Mouse (Mus musculus) left cerebral cortex, adult 9 months (tissue): Measurements from ENCODE around the gene Endou.

Experiments
- DNase-seq, 2 experiments: peaks; one replicate each; pipeline ENCODE4 v3.0.0; 2022; ENCODE audit warnings: low spot score in 2 of 2

Endou gene

DNA sequence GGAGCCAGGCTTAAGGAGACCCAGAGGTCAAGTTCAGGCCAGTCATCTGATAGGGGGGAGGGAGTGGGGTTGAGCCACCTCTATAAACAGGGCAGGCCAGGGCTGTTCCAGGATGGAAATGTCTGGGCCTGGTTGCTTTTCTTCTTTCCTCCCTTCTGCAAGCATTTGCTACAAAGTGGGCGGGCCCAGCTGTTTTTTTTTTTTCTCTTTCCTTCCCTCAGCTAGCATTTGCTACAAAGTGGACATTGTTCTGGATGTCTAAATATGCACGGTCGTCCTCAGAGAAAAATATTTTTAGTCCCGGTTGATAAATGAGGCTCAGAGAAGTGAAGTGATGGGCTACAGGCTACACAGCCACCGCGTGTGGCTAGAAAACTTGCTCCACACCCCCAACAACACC is 23.3 kb upstream of the Endou start:
- no peak for DNase-seq

DNA sequence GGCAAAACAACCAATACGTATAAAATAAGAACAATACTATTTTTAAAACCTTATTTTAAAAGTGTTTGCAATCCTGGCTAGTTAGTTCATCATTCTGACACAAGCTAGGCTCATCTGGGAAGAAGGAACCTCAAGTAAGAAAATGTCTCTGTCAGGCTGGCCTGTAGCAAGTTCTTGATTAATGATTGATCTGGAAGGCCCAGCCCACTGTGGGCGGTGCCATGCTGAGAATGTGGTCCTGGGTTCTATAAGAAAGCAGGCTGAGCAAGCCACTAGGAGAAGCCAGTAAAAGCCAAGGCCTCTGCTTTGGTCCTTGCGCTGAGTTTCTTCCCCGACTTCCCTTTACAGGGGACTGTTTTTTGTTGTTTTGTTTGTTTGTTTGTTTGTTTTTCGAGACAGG is 21.4 kb upstream of the Endou start:
- no peak for DNase-seq

DNA sequence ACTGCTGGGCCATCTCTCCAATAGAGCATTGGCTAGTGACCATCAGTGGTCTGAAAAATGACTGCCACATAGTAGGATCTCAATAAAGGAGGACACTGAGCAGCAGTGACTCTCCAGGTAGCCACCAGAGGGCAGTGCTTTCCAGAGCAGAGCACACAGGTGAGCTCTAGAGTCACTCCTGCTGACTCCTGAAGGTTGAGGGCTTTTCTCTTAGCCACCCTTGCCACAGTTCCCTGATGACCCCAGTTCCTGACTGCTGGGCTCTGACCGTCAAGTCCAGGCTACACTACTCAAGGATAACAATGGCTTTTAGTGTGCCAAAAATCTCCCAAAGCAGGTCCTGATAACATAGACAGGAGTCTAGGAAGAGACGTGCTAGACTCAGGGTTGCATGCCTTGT is 20.5 kb upstream of the Endou start:
- no peak for DNase-seq

DNA sequence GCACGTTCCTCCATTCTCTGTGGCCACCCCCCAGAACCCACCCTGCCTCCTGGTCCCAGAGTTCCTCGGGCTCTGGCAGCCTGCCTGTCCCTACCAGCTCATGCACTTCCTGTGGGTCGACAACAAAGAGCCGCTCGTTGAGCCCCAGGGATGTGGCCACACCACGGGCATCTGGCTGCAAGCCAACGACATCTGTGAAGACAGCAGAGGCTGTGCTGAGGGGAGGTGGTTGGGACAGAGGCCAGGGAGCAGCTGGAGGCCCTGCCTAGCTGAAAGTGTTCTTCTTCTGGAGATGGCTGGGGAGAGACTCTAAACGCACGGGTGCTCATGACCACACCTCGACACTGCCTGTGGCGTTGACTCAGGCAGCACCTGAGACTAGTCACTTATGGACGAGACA is 19.6 kb upstream of the Endou start:
- peak; percentile 67 to 82 for DNase-seq

DNA sequence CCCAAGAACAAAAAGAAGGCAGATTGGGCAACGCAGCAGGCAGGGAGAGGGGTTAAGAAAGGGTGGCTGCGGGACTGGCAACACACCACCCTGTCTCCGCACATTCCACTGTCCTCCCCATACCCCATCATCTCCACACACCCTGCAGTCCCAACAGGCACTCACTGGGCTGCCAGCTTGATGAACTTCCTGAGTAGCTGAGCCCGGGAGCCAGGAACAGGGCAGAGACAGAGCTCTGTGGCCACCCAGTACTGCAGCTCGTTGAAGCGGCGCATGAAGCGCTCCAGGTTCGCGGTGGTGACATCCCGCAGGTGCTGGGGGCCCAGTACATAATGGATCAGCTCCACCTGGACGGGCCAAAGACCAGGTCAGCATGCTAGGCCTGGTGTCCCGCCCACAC is 18.7 kb upstream of the Endou start:
- DNase-seq = no peak

DNA sequence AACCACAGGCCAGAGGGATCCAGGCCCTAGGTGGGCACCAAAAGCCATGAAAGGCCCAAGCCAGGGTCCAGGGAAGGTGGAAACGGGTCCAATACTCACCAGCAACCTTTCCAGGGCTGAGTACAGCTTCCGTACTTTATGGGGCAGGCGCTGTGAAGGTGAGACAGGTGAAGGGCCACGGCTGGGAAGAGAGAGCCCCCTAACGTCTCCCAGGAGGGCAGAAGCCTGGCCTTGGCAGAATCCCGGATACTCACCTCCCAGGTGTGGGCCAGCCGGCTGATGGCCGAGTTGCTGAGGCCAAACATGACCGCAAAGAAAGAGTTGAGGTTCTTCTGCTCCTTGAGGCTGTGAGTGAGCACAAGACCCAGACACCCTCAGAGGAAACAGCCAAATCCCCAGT is 18.3 kb upstream of the Endou start:
- no peak for DNase-seq

DNA sequence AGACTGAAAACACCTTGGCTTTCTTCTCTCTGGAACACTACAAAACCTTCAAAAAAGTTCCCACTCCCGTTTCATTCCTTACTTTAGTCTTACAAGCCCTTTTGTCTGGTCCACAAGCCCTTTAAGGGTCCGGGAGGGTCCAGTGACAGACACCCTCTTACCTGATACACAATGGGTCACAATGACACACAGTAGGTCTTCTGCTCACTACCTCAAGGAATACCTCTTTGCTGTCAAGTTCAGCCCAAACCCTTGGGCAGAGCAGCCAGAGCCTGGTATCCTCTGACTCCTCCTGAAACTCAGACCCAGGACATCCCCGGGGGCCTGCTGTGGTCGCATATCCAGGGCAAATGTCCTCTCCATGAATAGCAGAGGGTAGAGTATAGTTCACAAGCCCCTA is 17.8 kb upstream of the Endou start:
- no peak for DNase-seq

DNA sequence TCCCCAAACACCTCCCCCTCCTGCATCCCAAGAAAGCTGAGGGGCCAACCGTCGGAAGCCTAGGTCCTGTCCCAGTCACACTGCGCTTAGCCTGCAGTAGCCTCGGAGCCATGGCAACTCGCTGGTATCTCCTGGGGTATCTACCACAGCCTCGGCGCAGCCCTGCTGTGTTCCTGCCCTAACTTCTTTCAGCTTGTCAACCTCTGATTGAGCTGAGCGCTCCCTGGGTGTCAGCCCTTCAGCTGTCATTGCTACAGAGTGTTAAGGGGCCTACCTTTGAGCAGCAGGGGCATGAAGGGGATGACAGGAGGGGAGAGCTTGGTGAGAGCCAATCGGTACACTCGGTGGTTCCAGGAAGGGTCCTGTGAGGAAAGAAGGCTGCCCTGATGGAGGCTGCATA is 17.2 kb upstream of the Endou start:
- no peak for DNase-seq

DNA sequence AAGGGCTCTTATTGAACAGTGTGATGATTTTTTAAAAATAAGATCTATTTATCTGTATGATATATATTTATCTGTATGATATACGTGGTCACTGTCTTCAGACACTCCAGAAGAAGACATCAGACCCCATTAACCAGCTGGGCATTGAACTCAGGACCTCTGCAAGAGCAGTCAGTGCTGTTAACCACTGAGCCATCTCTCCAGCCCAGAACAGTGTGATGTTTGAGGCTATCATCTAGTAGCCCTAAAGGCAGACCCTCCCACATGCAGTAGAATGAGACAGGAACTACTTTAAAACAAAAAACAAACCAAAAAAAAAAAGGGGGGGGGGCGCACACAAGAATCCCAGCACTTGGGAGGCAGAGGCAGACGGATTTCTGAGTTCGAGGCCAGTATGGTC is 16.3 kb upstream of the Endou start:
- no peak for DNase-seq

DNA sequence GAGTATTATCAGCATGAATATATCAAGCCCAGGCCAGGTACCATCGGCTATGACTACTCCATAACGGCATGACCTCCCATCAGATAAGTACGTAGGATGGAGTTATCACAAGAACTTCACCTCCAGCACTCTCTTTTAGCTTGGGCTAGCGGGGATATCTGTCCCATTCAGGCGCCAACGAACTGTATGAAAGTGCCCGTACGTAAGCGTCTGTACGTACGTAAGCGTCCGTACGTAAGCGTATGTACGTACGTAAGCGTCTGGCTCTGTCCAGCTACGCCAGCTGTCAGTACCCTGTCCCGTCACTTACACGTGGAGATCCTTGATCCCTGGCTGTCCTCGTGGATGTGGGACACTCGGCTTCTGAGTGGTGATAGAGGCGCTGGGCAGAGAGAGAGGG is 15.6 kb upstream of the Endou start:
- no peak for DNase-seq

DNA sequence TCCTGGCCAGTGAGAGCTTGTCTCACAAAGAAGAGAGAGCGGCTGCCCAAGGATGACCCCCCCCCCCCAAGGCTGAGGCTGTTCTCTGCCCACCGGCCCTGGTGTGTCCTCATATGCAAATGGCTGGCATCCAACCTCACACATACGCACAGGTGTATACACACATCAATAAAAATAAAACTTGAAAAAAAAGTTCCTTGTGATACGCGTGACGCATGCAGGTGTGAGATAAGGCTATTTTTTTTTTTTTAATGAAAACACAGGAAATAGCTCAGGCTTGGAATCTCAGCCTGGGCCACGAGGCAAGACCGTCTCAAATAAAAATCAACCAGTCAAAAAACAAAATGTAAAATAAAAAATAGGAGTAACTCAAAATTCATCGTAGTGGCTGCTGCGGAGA is 15.1 kb upstream of the Endou start:
- DNase-seq = no peak

DNA sequence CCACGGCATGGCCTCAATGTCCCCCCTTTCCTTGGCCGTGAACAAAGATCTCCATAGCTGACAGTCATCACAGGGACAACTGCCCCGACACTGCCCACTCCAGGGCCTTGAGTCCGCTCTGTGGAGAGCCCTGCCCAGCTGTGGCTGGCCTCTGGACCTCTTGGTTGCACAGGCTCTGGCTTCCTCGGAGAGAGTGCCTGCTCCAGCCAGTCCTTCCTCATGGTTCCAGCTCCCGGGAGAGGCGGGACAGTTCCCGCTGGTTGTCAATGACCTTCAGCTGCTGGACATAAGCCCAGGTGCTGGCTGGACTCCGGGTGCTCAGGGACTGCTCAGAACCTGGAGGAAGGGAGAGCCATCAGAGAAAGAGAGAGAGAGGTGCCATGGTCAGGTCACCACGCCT is 14.2 kb upstream of the Endou start:
- DNase-seq = no peak

DNA sequence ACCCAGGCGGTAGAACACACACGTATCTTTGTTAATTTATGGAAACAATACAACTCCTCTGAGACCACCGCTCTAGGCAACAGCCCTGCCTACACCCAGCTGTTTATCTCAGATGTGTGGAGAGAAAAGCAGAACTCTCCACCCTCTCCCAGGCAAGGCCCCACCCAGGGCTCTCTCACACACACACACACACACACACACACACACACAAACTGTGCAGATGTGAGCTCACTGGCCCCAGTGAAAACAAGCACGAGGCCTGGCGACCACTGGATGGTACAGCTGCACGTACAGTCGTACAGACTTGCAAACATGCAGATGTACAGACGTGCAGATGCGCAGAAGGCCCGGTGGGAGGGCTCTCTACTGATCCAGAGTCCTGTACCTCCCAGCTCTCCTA is 13.8 kb upstream of the Endou start:
- DNase-seq = no peak

DNA sequence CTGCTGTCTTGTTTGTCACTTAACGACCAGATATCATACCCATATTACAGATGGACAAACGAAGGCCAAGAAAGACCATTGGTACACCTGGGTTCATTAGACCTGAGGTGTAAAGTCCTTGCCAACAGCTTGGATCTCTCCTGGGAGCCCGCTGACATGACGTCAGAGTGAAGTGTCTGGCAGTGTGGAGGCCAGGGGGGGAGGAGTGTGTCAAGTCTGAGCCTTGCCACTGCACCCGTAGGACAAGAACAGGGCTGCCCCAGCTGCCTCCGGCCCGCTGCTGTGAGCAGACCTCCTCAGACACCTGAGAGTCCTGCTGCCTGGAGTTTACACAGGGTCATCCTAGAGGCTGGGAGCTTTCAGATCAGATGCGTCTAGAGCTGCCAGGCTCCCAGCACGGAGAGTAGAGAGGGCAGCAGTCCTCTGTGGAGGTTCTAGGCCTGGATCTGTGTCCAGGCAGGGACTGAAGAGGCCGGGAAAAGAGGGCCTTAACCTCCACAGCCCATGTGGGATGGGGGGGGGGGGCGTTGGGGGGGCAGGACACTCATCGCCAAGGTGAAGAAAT is 12.9 kb upstream of the Endou start:
- no peak for DNase-seq

DNA sequence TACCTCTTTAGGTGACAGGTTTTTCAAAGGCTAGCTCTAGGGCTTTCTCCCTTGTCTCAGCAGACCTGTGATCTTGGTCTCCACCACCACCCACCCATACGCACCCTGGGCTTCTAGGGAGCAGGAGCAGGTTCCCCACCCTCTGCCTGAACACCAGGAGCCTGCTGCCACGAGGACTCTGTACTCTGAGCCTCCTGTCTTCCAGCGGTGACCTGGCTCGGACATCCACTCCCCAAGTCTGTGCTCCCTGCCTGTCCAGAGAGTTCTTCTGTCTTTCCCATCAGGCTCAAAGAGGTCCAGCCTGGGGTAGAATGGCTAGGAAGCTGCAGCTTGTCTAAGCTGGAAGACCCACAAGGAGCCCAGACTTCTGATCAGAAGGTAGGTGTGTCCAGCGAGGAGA is 12.1 kb upstream of the Endou start:
- DNase-seq = no peak

DNA sequence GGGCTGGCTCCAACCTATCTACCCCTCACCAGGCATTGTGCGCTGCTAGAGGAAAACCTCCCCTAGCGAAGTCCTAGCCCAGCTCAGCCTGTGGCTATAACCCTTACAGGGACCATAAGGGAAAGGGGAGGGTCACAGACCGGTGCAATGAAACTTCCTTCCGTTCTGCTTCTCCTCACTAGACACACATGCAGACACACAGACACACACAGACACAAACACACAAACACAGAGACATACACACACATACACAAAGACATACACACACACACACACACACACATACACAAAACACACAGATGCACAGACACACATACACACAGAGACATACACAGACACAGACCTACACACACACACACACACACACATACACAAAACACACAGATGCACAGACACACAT is 11.5 kb upstream of the Endou start:
- DNase-seq = no peak

DNA sequence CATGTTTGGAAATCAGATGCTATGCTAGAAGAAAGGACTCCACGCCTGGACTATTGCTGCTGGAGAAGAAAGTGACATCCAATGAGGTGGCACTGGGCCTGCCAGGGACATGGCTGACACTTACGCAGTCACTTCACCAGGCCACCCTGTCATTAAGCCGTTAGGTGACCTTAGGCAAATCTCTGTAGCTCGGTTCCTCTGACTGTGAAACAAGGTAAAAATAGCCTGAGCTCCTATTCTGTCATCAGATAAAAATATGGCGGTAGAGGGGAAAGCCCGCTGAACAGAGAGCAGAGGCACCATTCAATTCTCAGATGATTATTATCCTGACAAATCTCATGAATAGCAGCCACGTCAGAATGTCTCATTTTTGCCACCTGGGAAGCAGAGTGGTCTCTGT is 10.9 kb upstream of the Endou start:
- no peak for DNase-seq

DNA sequence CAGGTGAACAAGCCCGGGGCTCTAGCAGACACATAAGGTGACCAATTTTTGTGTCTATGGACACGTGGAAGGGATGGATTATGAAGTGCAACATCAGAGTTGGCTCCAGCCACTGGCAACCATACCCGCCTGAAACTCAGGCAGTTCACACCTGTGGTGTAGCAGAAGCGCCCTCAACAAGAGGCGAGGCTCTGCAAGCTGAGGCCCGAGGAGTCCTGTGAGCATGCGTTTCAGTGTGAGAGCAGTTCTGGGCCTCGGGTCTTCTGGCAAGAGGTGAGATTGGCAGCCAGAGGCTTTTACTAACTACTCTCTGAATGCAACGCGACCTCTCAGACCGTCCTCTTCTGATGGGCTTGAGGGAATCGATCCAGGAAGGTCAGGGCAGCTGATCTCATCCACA is 10.5 kb upstream of the Endou start:
- DNase-seq = no peak

DNA sequence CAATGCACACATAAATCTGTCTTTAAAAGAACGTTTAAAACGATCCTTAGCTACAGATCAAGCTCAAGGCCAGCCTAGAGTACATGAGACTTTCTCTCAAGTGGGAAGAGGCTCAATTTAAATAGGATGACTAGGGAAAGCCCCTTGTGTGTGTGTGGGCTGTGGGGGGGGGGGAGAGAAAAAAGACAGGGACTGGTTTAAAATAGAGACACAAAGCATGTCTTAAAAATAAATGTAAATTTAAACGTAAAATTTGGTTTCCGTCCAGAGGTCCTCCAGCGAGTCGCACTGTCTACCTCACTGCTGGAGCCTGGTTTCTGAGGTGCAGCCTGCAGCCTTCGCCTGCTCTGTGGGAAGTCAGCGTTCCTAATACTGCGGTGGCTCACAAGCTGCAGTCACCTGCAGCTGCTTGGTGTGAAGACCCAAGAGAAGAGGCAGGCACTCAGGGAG is 9.2 kb upstream of the Endou start:
- no peak for DNase-seq

DNA sequence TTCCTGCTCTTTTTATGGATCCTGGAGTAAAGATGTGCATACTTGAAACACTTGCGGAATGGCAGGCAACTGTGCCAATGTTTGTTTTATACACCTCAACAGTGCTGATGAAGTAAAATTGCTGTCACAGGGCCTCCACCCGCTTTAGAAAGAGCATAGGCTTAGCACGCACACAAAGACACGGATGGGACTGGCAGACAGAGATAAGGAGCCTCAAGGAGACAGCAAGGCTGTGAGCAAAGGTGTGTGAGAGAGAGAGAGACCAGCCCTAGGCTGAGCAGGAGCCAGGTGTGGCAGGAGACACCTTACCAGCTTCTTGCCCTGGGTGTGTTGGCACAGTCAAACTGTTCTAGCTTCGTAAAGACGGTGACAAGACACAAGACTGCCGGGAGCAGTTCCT is 7.8 kb upstream of the Endou start:
- no peak for DNase-seq

DNA sequence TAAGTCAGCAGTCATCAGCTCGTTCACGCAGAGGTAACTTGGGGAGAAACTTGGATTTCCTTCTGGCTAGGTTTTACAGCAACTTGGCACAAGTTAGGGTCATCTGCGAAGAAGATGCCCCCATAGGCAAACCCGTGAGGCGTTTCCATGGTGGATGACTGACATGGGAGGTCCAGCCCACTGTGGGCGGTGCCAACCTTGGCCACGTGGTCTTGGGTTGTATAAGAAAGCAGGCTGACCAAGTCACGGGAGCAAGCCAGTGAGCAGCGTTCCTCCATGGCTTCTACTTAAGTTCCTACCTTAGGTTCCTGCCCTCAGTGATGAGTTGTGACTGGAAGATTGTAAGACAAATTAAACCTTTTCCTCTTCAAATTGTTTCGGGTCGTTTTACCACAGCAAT is 849 bp upstream of the Endou start:
- no peak for DNase-seq

DNA sequence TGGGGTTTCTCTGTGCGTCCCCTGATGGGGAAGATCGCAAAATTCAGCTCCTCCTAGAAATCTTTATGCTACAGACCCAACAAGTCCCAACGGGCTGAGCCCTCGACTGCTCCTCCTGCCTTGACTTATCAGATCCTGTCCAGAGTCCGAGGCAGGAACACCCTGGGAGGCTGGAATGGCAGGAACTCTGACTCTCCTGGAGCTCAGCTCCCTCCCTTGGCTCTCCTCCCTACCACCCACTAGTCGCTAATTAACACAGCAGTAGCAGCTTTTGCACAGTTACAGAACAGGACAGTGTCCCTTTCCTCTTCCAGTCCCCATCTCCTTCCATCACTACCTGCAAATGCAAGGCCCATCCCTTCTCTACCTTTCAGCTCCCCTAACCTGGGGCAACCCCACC is 774 bp downstream of the Endou start:
- no peak for DNase-seq

DNA sequence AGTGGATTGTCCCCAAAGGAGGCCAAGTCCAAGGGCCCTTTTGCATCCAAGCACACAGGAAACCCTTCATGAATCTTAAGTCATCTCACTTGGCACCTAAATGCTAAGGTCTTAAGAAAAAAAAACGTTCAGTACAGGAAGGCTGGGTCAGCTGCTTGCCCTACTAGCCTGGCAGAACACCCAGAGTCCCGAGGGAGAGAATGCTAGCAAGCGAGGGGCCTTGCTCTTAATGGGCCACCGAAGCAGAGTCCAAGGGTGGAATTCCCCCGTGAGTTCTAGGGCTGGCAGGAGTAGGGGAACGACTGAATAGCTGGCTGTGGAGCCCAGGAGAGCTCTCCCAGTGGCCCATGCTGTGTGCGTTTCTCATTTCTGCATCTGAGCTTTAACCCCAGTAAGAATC is 2.3 kb downstream of the Endou start:
- DNase-seq = peak; percentile 25 to 46

DNA sequence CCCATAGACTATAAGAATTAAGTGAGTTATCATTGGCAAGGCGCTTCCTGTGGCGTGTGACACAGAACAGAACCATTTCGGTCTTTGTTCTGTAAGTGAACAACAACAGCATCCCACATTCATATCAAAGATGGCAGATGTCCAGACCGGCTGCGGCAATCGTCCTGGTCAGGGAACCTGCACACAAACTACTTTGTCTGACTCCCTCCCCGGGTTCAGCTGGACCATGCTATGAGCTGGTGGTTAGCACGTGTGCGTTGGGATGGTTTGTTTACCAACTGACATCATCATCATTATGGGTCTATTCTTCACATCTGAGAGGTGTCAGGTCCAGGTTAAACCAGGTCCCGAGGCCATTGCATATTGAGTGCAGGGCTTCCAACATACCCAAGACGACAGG is 2.7 kb downstream of the Endou start:
- DNase-seq = no peak

DNA sequence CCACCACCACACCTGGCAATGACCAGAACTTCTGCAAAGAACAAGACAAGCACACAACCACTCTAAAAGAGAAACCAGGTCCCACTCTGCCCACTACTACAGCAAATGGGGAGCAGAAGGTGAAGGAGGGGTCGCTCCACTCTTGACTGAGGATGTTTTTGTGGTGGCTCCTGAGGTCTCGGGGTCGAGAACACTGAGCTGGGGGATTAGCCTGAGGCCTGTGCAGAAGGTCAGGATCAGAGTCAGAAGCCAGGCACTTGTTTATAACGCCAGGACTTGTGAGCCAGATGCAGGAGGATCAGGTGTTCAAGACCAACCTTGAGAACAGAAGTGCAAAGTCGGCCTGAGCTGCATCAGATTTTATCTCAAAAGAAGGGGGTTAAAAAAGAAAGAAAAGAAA is 3.6 kb downstream of the Endou start:
- DNase-seq = no peak
